ENCODE assay signal across 23 mouse cellular contexts in the genomic region with DNA sequence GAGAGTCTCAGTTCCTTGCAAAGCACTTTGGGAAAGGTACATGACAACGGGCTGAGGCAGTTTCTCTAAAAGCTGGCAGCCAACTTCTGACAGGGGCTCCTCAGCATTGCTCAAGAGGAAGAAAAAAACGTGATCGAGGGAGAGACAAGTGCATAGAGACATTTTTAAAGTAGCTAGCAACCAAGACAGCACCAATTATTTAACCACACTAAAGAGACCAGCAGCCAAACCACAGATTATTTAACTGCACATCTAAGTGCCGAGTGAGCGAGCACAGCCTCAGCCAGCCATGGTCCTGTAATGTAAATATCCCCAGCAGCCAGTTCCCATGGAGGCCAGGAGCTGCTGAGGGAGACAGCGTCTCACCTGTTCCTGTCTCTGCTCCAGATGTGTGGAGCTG. TPM values are rescaled to one million over a fixed set of nuclear protein-coding genes. Genes with fewer than 3 reads are reported as not detected.
A peak's percentile ranks its signal among the peaks of the same experiment; 100 is the strongest.
DNase-seq lines count a peak whose midpoint lies in the region; ATAC-seq lines count a peak whose summit lies in the region.
"Had no signal": no experiment of that assay in that cellular context is flagged by ENCODE, and none has a peak within 500 bp of the region (broad histone marks: within the 10 kb centered on the region; RNA-seq: fewer than 3 reads in every experiment).

No protein-coding gene starts in this region.

- H3K27ac ChIP-seq in kidney, embryonic 15.5 days, result no peak overlapping the region
- peak overlapping the region; percentile 45 for H3K27ac ChIP-seq in embryonic facial prominence, embryonic 14.5 days (replicated peaks; ENCODE audit: low read depth, low read length)
- H3K27ac ChIP-seq in limb, embryonic 13.5 days, result no peak overlapping the region; the same call in 1 of the 2 replicates
- no peak overlapping the region for H3K27ac ChIP-seq in midbrain, embryonic 13.5 days
- H3K27ac ChIP-seq: gastrocnemius, adult 2 months; hindbrain, embryonic 13.5 days; macrophage; neural tube, embryonic 15.5 days had no signal

- 37% methylated on average over 6 of the region's 6 CpGs for WGBS in kidney, embryonic 15.5 days
- WGBS in embryonic facial prominence, embryonic 14.5 days, result 16% methylated on average over 6 of the region's 6 CpGs
- 25% methylated on average over 6 of the region's 6 CpGs for WGBS in limb, embryonic 13.5 days
- 68% methylated on average over 6 of the region's 6 CpGs for WGBS in midbrain, embryonic 13.5 days

- DNase-seq in kidney, postnatal 36 days, result no peak
- peak; percentile 31 for DNase-seq in Muller cell, postnatal 12 days (ENCODE audit: inconsistent ontology term)
- peak; percentile 84 for DNase-seq in embryonic facial prominence, embryonic 14.5 days (ENCODE audit: low spot score)
- DNase-seq in c-Kit-positive CD71-positive TER-119-positive erythroid progenitor cells, embryonic 14.5 days (ENCODE audit: low spot score), result no peak
- no peak for DNase-seq in ovary, postnatal 36 days (ENCODE audit: low spot score)
- DNase-seq: adrenal gland, postnatal 10 days; B cell, adult 2 months; cerebellum, adult 11-12 months; cerebellum, postnatal 14 days; gastrocnemius, adult 2 months; heart, postnatal 14 days; kidney, adult 11 months; lung, adult 18-20 months; midbrain, embryonic 14.5 days; retina, postnatal 1 day had no signal

- no peak overlapping the region for H3K4me3 ChIP-seq in kidney, embryonic 15.5 days (replicated peaks)
- H3K4me3 ChIP-seq in embryonic facial prominence, embryonic 14.5 days (ENCODE audit: low read depth, low read length), result no peak overlapping the region
- no peak overlapping the region for H3K4me3 ChIP-seq in limb, embryonic 13.5 days
- H3K4me3 ChIP-seq in midbrain, embryonic 13.5 days (replicated peaks), result no peak overlapping the region
- H3K4me3 ChIP-seq: gastrocnemius, adult 2 months; heart, embryonic 12.5 days; hindbrain, embryonic 13.5 days; neural tube, embryonic 15.5 days had no signal

- peaks cover 6% of the 10 kb centered on the region; the same call in 1 of the 2 replicates for H3K4me1 ChIP-seq in kidney, embryonic 15.5 days
- H3K4me1 ChIP-seq in embryonic facial prominence, embryonic 14.5 days (ENCODE audit: control insufficient read depth, insufficient read depth, low read length), result peaks cover 11% of the 10 kb centered on the region
- H3K4me1 ChIP-seq in limb, embryonic 13.5 days, result peaks cover 21% of the 10 kb centered on the region
- H3K4me1 ChIP-seq in midbrain, embryonic 13.5 days (replicated peaks), result no peaks in the 10 kb centered on the region
- H3K4me1 ChIP-seq: hindbrain, embryonic 13.5 days; neural tube, embryonic 15.5 days had no signal

- no peak overlapping the region for H3K9ac ChIP-seq in kidney, embryonic 15.5 days
- no peak overlapping the region for H3K9ac ChIP-seq in embryonic facial prominence, embryonic 14.5 days (ENCODE audit: low read depth, low read length)
- H3K9ac ChIP-seq in limb, embryonic 13.5 days, result 0 out of 2 replicates have a peak overlapping the region, but pooled peaks have one; percentile 2
- no peak overlapping the region for H3K9ac ChIP-seq in midbrain, embryonic 13.5 days (replicated peaks)
- H3K9ac ChIP-seq: heart, embryonic 12.5 days; hindbrain, embryonic 13.5 days; neural tube, embryonic 15.5 days had no signal

- peaks cover 3% of the 10 kb centered on the region; the same call in 1 of the 2 replicates for H3K9me3 ChIP-seq in kidney, embryonic 15.5 days (replicated peaks)
- H3K9me3 ChIP-seq in embryonic facial prominence, embryonic 14.5 days (ENCODE audit: control insufficient read depth, low read length), result no peaks in the 10 kb centered on the region
- peaks cover 3% of the 10 kb centered on the region; the same call in 1 of the 2 replicates for H3K9me3 ChIP-seq in limb, embryonic 13.5 days
- H3K9me3 ChIP-seq in midbrain, embryonic 13.5 days, result no peaks in the 10 kb centered on the region
- H3K9me3 ChIP-seq: hindbrain, embryonic 13.5 days; neural tube, embryonic 15.5 days had no signal

- no peaks in the 10 kb centered on the region for H3K27me3 ChIP-seq in kidney, embryonic 15.5 days
- no peaks in the 10 kb centered on the region for H3K27me3 ChIP-seq in embryonic facial prominence, embryonic 14.5 days (replicated peaks; ENCODE audit: control insufficient read depth, insufficient read depth, low read length)
- H3K27me3 ChIP-seq in limb, embryonic 13.5 days, result no peaks in the 10 kb centered on the region
- H3K27me3 ChIP-seq in midbrain, embryonic 13.5 days, result no peaks in the 10 kb centered on the region
- H3K27me3 ChIP-seq: heart, embryonic 12.5 days; hindbrain, embryonic 13.5 days; neural tube, embryonic 15.5 days had no signal

- H3K36me3 ChIP-seq in kidney, embryonic 15.5 days, result no peaks in the 10 kb centered on the region
- H3K36me3 ChIP-seq in embryonic facial prominence, embryonic 14.5 days (ENCODE audit: control insufficient read depth, insufficient read depth, low read length), result no peaks in the 10 kb centered on the region
- H3K36me3 ChIP-seq in limb, embryonic 13.5 days, result no peaks in the 10 kb centered on the region
- no peaks in the 10 kb centered on the region for H3K36me3 ChIP-seq in midbrain, embryonic 13.5 days
- H3K36me3 ChIP-seq: heart, embryonic 12.5 days; hindbrain, embryonic 13.5 days; neural tube, embryonic 15.5 days had no signal

- ATAC-seq in kidney, embryonic 15.5 days (replicated peaks; ENCODE audit: low FRiP score), result 0 out of 2 replicates have a peak, but pooled peaks have one; percentile 46
- ATAC-seq in embryonic facial prominence, embryonic 14.5 days (ENCODE audit: low read depth), result peak; percentile 89
- 0 out of 2 replicates have a peak, but pooled peaks have one; percentile 44 for ATAC-seq in limb, embryonic 13.5 days (ENCODE audit: low FRiP score, low read depth)
- no peak for ATAC-seq in midbrain, embryonic 13.5 days

- no peak overlapping the region for H3K4me2 ChIP-seq in kidney, embryonic 15.5 days
- peak overlapping the region; percentile 16; the same call in 1 of the 2 replicates for H3K4me2 ChIP-seq in embryonic facial prominence, embryonic 14.5 days (ENCODE audit: low read depth, low read length)
- H3K4me2 ChIP-seq in limb, embryonic 13.5 days (replicated peaks), result peak overlapping the region; percentile 16; the same call in 1 of the 2 replicates
- no peak overlapping the region for H3K4me2 ChIP-seq in midbrain, embryonic 13.5 days (replicated peaks)
- H3K4me2 ChIP-seq: heart, embryonic 12.5 days; hindbrain, embryonic 13.5 days; liver, embryonic 11.5 days; neural tube, embryonic 15.5 days had no signal

RNA-seq across cellular contexts. Expression of gene Gas1, which starts 16.1 kb away (rescaled TPM):
- polyA plus RNA-seq in kidney, embryonic 15.5 days (2015; fragmentation: Nextera tagmentation; extraction: Ambion mirVana), result 94.2 and 102 TPM in 2 replicates
- 158 and 184 TPM in 2 replicates for polyA plus RNA-seq in embryonic facial prominence, embryonic 14.5 days (2014; fragmentation: Nextera tagmentation; extraction: Ambion mirVana)
- 264 and 265 TPM in 2 replicates for polyA plus RNA-seq in limb, embryonic 13.5 days (2015; fragmentation: Nextera tagmentation; extraction: Ambion mirVana)
- 17.5 and 30.6 TPM in 2 replicates for polyA plus RNA-seq in midbrain, embryonic 13.5 days (2015; fragmentation: Nextera tagmentation; extraction: Ambion mirVana)

Comparison
In these comparisons a context has a peak if more than half of its experiments do, and no peak if none do; other contexts are left out.
1. H3K4me2 ChIP-seq: peak in embryonic facial prominence, embryonic 14.5 days (single experiment) and limb, embryonic 13.5 days (single experiment); none in kidney, embryonic 15.5 days (single experiment) and midbrain, embryonic 13.5 days (single experiment).
2. DNase-seq: peak in Muller cell, postnatal 12 days (single experiment) and embryonic facial prominence, embryonic 14.5 days (single experiment); none in kidney, postnatal 36 days (0 of 2), c-Kit-positive CD71-positive TER-119-positive erythroid progenitor cells, embryonic 14.5 days (single experiment) and ovary, postnatal 36 days (single experiment).